Mouse (Mus musculus) adrenal gland, adult 8-10 months (tissue): ENCODE data around the gene Phex. TPM values are rescaled to one million over a fixed set of nuclear protein-coding genes. Genes with fewer than 3 reads are reported as not detected.
A peak's percentile ranks its signal among the peaks of the same experiment; 100 is the strongest.

ENCODE experiments used
- DNase-seq: peaks from one replicate; pipeline ENCODE4 v3.0.0; 2022
- total RNA-seq, 4 experiments: library from RNA; stranded (reverse); gene quantifications; 2 replicates each; pipeline ENCODE4 v1.2.4; 2022

Phex gene
- under 1 TPM; 0.22 to 0.49 (median 0.43) TPM for total RNA-seq

- no peak for DNase-seq
These were observed at the start of gene Phex for GRCm38 (mm10) chrX:157415212-157415611. Gene Phex (minus strand): TSS chrX:157415312.

- no peak for DNase-seq
These were observed 47.6 kb upstream of the Phex start for GRCm38 (mm10) chrX:157462716-157463115.

- DNase-seq: no peak
These were observed 39.3 kb upstream of the Phex start for GRCm38 (mm10) chrX:157454430-157454829.

GRCm38 (mm10) chrX:157449000-157449399 is 33.9 kb upstream of the Phex start:
- no peak for DNase-seq

- DNase-seq: no peak
These were observed 32.3 kb upstream of the Phex start for GRCm38 (mm10) chrX:157447431-157447830.

- DNase-seq: no peak
These were observed 19.7 kb upstream of the Phex start for GRCm38 (mm10) chrX:157434768-157435167.

- no peak for DNase-seq
These were observed 4.3 kb upstream of the Phex start for GRCm38 (mm10) chrX:157419451-157419850.

GRCm38 (mm10) chrX:157404919-157405318 is 10.2 kb downstream of the Phex start:
- DNase-seq: no peak

GRCm38 (mm10) chrX:157391241-157391640 is 23.9 kb downstream of the Phex start:
- no peak for DNase-seq

- no peak for DNase-seq
These were observed 25.0 kb downstream of the Phex start for GRCm38 (mm10) chrX:157390102-157390501.

GRCm38 (mm10) chrX:157388419-157388818 is 26.7 kb downstream of the Phex start:
- DNase-seq: no peak

- no peak for DNase-seq
These were observed 28.1 kb downstream of the Phex start for GRCm38 (mm10) chrX:157387025-157387424.

- DNase-seq: no peak
These were observed 36.3 kb downstream of the Phex start for GRCm38 (mm10) chrX:157378822-157379221.

GRCm38 (mm10) chrX:157377456-157377855 is 37.7 kb downstream of the Phex start:
- DNase-seq: no peak

GRCm38 (mm10) chrX:157373873-157374272 is 41.2 kb downstream of the Phex start:
- DNase-seq: no peak

GRCm38 (mm10) chrX:157369166-157369565 is 45.9 kb downstream of the Phex start:
- DNase-seq: no peak

- no peak for DNase-seq
These were observed 59.6 kb downstream of the Phex start for GRCm38 (mm10) chrX:157355521-157355920.

- DNase-seq: no peak
These were observed 68.9 kb downstream of the Phex start for GRCm38 (mm10) chrX:157346201-157346600.

- DNase-seq: no peak
These were observed 80.4 kb downstream of the Phex start for GRCm38 (mm10) chrX:157334726-157335125.

GRCm38 (mm10) chrX:157329821-157330220 is 85.3 kb downstream of the Phex start:
- DNase-seq: no peak

- peak; percentile 23 for DNase-seq
These were observed 86.7 kb downstream of the Phex start for GRCm38 (mm10) chrX:157328396-157328795.

- no peak for DNase-seq
These were observed 87.4 kb downstream of the Phex start for GRCm38 (mm10) chrX:157327756-157328155.

GRCm38 (mm10) chrX:157324396-157324795 is 90.7 kb downstream of the Phex start:
- DNase-seq: no peak

- no peak for DNase-seq
These were observed 104.8 kb downstream of the Phex start for GRCm38 (mm10) chrX:157310331-157310730.

GRCm38 (mm10) chrX:157308171-157308570 is 106.9 kb downstream of the Phex start:
- DNase-seq: no peak
